Mouse (Mus musculus): ENCODE measurements around the gene Psmb7. TPM values are rescaled to one million over a fixed set of nuclear protein-coding genes. Genes with fewer than 3 reads are reported as not detected.

Psmb7 gene
- polyA plus RNA-seq, 1 experiment from 2014 or later: 229 TPM

- WGBS: 72% methylated on average over 19 of the region's 19 CpGs
These were observed 89.5 kb downstream of the Psmb7 start for GRCm38 (mm10) chr2:38554226-38554995.

GRCm38 (mm10) chr2:38552004-38552443 lies 91.9 kb downstream of the Psmb7 start:
- Histone ChIP-seq H3K27ac (no peak overlapping the region), H3K4me1 (no peaks in the 10 kb centered on the region; the same call in 1 of the 2 replicates), H3K27me3 (no peaks in the 10 kb centered on the region), H3K9ac (no peak overlapping the region), H3K4me3 (no peak overlapping the region), H3K4me2 (no peak overlapping the region), H3K9me3 (no peaks in the 10 kb centered on the region), H3K36me3 (peaks cover 31% of the 10 kb centered on the region)
- no peak for ATAC-seq (ENCODE audit: insufficient number of reproducible peaks, low FRiP score, low TSS enrichment, low read depth)
- WGBS: 73% methylated on average over 15 of the region's 15 CpGs

More at GRCm38 (mm10) chr2:38554226-38554995, 89.5 kb downstream of the Psmb7 start:
- no peaks in the 10 kb centered on the region for H3K27me3 ChIP-seq
- H3K9me3 ChIP-seq: no peaks in the 10 kb centered on the region
- no peaks in the 10 kb centered on the region; the same call in 1 of the 2 replicates for H3K4me1 ChIP-seq
- H3K36me3 ChIP-seq: peaks cover 45% of the 10 kb centered on the region
- H3K9ac ChIP-seq: no peak overlapping the region
- ATAC-seq (ENCODE audit: insufficient number of reproducible peaks, low FRiP score, low TSS enrichment, low read depth): no peak
- no peak overlapping the region for H3K4me3 ChIP-seq
- no peak overlapping the region for H3K4me2 ChIP-seq
- H3K27ac ChIP-seq: no peak overlapping the region

GRCm38 (mm10) chr2:38547793-38548517 lies 95.9 kb downstream of the Psmb7 start:
- Histone ChIP-seq H3K9me3 (no peaks in the 10 kb centered on the region), H3K27me3 (no peaks in the 10 kb centered on the region), H3K4me1 (peaks cover 26% of the 10 kb centered on the region), H3K4me3 (no peak overlapping the region), H3K9ac (no peak overlapping the region), H3K36me3 (peaks cover 31% of the 10 kb centered on the region), H3K4me2 (no peak overlapping the region), H3K27ac (no peak overlapping the region)
- no peak for ATAC-seq (ENCODE audit: insufficient number of reproducible peaks, low FRiP score, low TSS enrichment, low read depth)
- WGBS: 71% methylated on average over 11 of the region's 11 CpGs

- Histone ChIP-seq H3K9me3 (no peaks in the 10 kb centered on the region), H3K27ac (no peak overlapping the region), H3K9ac (no peak overlapping the region), H3K4me1 (peaks cover 27% of the 10 kb centered on the region), H3K36me3 (peaks cover 21% of the 10 kb centered on the region), H3K4me2 (no peak overlapping the region), H3K27me3 (no peaks in the 10 kb centered on the region), H3K4me3 (no peak overlapping the region)
- ATAC-seq (ENCODE audit: insufficient number of reproducible peaks, low FRiP score, low TSS enrichment, low read depth): no peak
- WGBS: 70% methylated on average over 5 of the region's 5 CpGs
These were observed 97.1 kb downstream of the Psmb7 start for GRCm38 (mm10) chr2:38546748-38547147.

- ATAC-seq (ENCODE audit: insufficient number of reproducible peaks, low FRiP score, low TSS enrichment, low read depth): no peak
- Histone ChIP-seq H3K4me2 (no peak overlapping the region), H3K27ac (no peak overlapping the region), H3K27me3 (no peaks in the 10 kb centered on the region), H3K4me3 (no peak overlapping the region), H3K9ac (no peak overlapping the region), H3K4me1 (peaks cover 32% of the 10 kb centered on the region), H3K36me3 (peaks cover 16% of the 10 kb centered on the region), H3K9me3 (no peaks in the 10 kb centered on the region)
- 21% methylated on average over 6 of the region's 6 CpGs for WGBS
These were observed 97.7 kb downstream of the Psmb7 start for GRCm38 (mm10) chr2:38546222-38546621.

GRCm38 (mm10) chr2:38545706-38546105 lies 98.2 kb downstream of the Psmb7 start:
- Histone ChIP-seq H3K4me1 (peaks cover 37% of the 10 kb centered on the region), H3K27me3 (no peaks in the 10 kb centered on the region), H3K4me3 (no peak overlapping the region), H3K9me3 (no peaks in the 10 kb centered on the region), H3K36me3 (peaks cover 11% of the 10 kb centered on the region), H3K4me2 (no peak overlapping the region), H3K27ac (no peak overlapping the region), H3K9ac (no peak overlapping the region)
- no peak for ATAC-seq (ENCODE audit: insufficient number of reproducible peaks, low FRiP score, low TSS enrichment, low read depth)

- Histone ChIP-seq H3K36me3 (peaks cover 5% of the 10 kb centered on the region; the same call in 1 of the 2 replicates), H3K9ac (no peak overlapping the region), H3K9me3 (no peaks in the 10 kb centered on the region), H3K27ac (0 out of 2 replicates have a peak overlapping the region, but pooled peaks have one; percentile 24), H3K27me3 (no peaks in the 10 kb centered on the region), H3K4me3 (no peak overlapping the region), H3K4me2 (no peak overlapping the region), H3K4me1 (peaks cover 42% of the 10 kb centered on the region)
- 71% methylated on average over 6 of the region's 6 CpGs for WGBS
- ATAC-seq (ENCODE audit: insufficient number of reproducible peaks, low FRiP score, low TSS enrichment, low read depth): no peak
These were observed 98.9 kb downstream of the Psmb7 start for GRCm38 (mm10) chr2:38544982-38545381.

- H3K9ac ChIP-seq: no peak overlapping the region
These were observed 99.5 kb downstream of the Psmb7 start for GRCm38 (mm10) chr2:38544341-38544740.

GRCm38 (mm10) chr2:38543158-38543557 lies 100.7 kb downstream of the Psmb7 start:
- H3K4me1 ChIP-seq: peaks cover 57% of the 10 kb centered on the region
- H3K9me3 ChIP-seq: no peaks in the 10 kb centered on the region
- H3K27me3 ChIP-seq: no peaks in the 10 kb centered on the region
- no peak overlapping the region for H3K4me3 ChIP-seq
- no peak overlapping the region for H3K27ac ChIP-seq
- ATAC-seq (ENCODE audit: insufficient number of reproducible peaks, low FRiP score, low TSS enrichment, low read depth): no peak
- WGBS: 82% methylated on average over 2 of the region's 2 CpGs
- H3K36me3 ChIP-seq: no peaks in the 10 kb centered on the region
- no peak overlapping the region for H3K9ac ChIP-seq
- no peak overlapping the region for H3K4me2 ChIP-seq

More at GRCm38 (mm10) chr2:38544341-38544740, 99.5 kb downstream of the Psmb7 start:
- ATAC-seq (ENCODE audit: insufficient number of reproducible peaks, low FRiP score, low TSS enrichment, low read depth): no peak
- Histone ChIP-seq H3K27me3 (no peaks in the 10 kb centered on the region), H3K4me3 (no peak overlapping the region), H3K4me1 (peaks cover 47% of the 10 kb centered on the region), H3K36me3 (no peaks in the 10 kb centered on the region), H3K9me3 (no peaks in the 10 kb centered on the region), H3K27ac (peak overlapping the region; percentile 24; the same call in 1 of the 2 replicates), H3K4me2 (no peak overlapping the region)

GRCm38 (mm10) chr2:38542366-38542765 lies 101.5 kb downstream of the Psmb7 start:
- Histone ChIP-seq H3K4me2 (no peak overlapping the region), H3K27me3 (no peaks in the 10 kb centered on the region), H3K9me3 (no peaks in the 10 kb centered on the region), H3K36me3 (no peaks in the 10 kb centered on the region), H3K9ac (no peak overlapping the region), H3K4me1 (peaks cover 64% of the 10 kb centered on the region), H3K27ac (no peak overlapping the region), H3K4me3 (no peak overlapping the region)
- WGBS: 42% methylated on average over 1 of the region's 1 CpGs
- ATAC-seq (ENCODE audit: insufficient number of reproducible peaks, low FRiP score, low TSS enrichment, low read depth): no peak

GRCm38 (mm10) chr2:38541570-38541969 lies 102.3 kb downstream of the Psmb7 start:
- ATAC-seq (ENCODE audit: insufficient number of reproducible peaks, low FRiP score, low TSS enrichment, low read depth): no peak
- no peak overlapping the region for H3K4me2 ChIP-seq
- H3K27ac ChIP-seq: no peak overlapping the region
- H3K9ac ChIP-seq: no peak overlapping the region
- 72% methylated on average over 1 of the region's 1 CpGs for WGBS
- H3K36me3 ChIP-seq: no peaks in the 10 kb centered on the region
- no peaks in the 10 kb centered on the region for H3K9me3 ChIP-seq
- no peak overlapping the region for H3K4me3 ChIP-seq
- no peaks in the 10 kb centered on the region for H3K27me3 ChIP-seq
- peaks cover 72% of the 10 kb centered on the region for H3K4me1 ChIP-seq

GRCm38 (mm10) chr2:38541101-38541500 lies 102.8 kb downstream of the Psmb7 start:
- H3K4me3 ChIP-seq: no peak overlapping the region
- ATAC-seq (ENCODE audit: insufficient number of reproducible peaks, low FRiP score, low TSS enrichment, low read depth): no peak
- H3K4me2 ChIP-seq: no peak overlapping the region
- no peak overlapping the region for H3K27ac ChIP-seq
- H3K36me3 ChIP-seq: no peaks in the 10 kb centered on the region
- peaks cover 74% of the 10 kb centered on the region for H3K4me1 ChIP-seq
- 81% methylated on average over 3 of the region's 3 CpGs for WGBS
- H3K27me3 ChIP-seq: no peaks in the 10 kb centered on the region
- H3K9ac ChIP-seq: no peak overlapping the region
- H3K9me3 ChIP-seq: no peaks in the 10 kb centered on the region
